Mouse (Mus musculus) heart, postnatal 0 days (tissue): ENCODE results near the gene Gja1.

Experiments
- CTCF ChIP-seq: IDR thresholded peaks from 2 replicates; pipeline ENCODE4 v1.5.1; 2016; ENCODE audit warnings: antibody characterized with exemption, control low read depth, low read depth
- EP300 ChIP-seq: IDR thresholded peaks from 2 replicates; pipeline ENCODE4 v1.6.1; 2016; ENCODE audit warnings: antibody characterized with exemption, low read depth

GRCm38 (mm10) chr10:56425016-56425798, 48.1 kb downstream of the Gja1 start:
- TF ChIP-seq CTCF (no peak), EP300 (no peak)
